Mouse (Mus musculus) liver, embryonic 13.5 days (tissue): Measurements from ENCODE around the gene Fut1. TPM values are rescaled to one million over a fixed set of nuclear protein-coding genes. Genes with fewer than 3 reads are reported as not detected.

Source experiments
- ATAC-seq: fragments of 200-750 bp; cut with Nextera tagmentation; 2 replicates; pipeline ENCODE4 v1.8.0; 2017; ENCODE audit warnings: low read depth, mild to moderate bottlenecking, moderate number of reproducible peaks, moderate library complexity
- DNase-seq: peaks from one replicate; pipeline ENCODE4 v3.0.0; 2022
- H3K27ac ChIP-seq: fragments of 300-500 bp; sonication (generic); 2 replicates; pipeline ENCODE4 v1.5.1; 2015; ENCODE audit warnings: moderate library complexity, mild to moderate bottlenecking, inconsistent platforms
- H3K27me3 ChIP-seq: fragments of 300-500 bp; sonication (generic); 2 replicates; pipeline ENCODE4 v1.6.1; 2015; ENCODE audit warnings: mild to moderate bottlenecking, inconsistent platforms
- H3K36me3 ChIP-seq: fragments of 300-500 bp; sonication (generic); 2 replicates; pipeline ENCODE4 v1.6.1; 2015; ENCODE audit warnings: mild to moderate bottlenecking, inconsistent platforms
- H3K4me1 ChIP-seq: fragments of 300-500 bp; sonication (generic); replicated peaks from 2 replicates; pipeline ENCODE4 v1.6.1; 2015; ENCODE audit warnings: inconsistent platforms
- H3K4me2 ChIP-seq: fragments of 300-500 bp; sonication (generic); 2 replicates; pipeline ENCODE4 v1.6.1; 2015; ENCODE audit warnings: inconsistent platforms, mild to moderate bottlenecking, moderate library complexity
- H3K4me3 ChIP-seq: fragments of 300-500 bp; sonication (generic); replicated peaks from 2 replicates; pipeline ENCODE4 v1.5.1; 2015; ENCODE audit warnings: mild to moderate bottlenecking, inconsistent platforms
- H3K9ac ChIP-seq: fragments of 300-500 bp; sonication (generic); 2 replicates; pipeline ENCODE4 v1.6.1; 2015; ENCODE audit warnings: mild to moderate bottlenecking, inconsistent platforms
- H3K9me3 ChIP-seq: fragments of 300-500 bp; sonication (generic); replicated peaks from 2 replicates; pipeline ENCODE4 v1.6.1; 2016; ENCODE audit warnings: inconsistent platforms
- WGBS: fragments of 180-500 bp; shearing (Covaris S2); methylation state at CpG from one replicate; pipeline ENCODE4 v1.1.7; 2015; ENCODE audit not compliant: insufficient replicate concordance; 5-methylcytosine and 5-hydroxymethylcytosine counted together
- polyA plus RNA-seq: library from polyadenylated mRNA; unstranded; fragments of >200 nt; fragmentation: Nextera tagmentation; extraction: Ambion mirVana; gene quantifications from 2 replicates; pipeline ENCODE4 v1.2.1, GENCODE M21; 2015

Gene Fut1
- polyA plus RNA-seq, 1 experiment from 2014 or later, result not detected

- Histone ChIP-seq H3K27me3 (no peaks in the 10 kb centered on the region), H3K9me3 (no peaks in the 10 kb centered on the region), H3K9ac (peak overlapping the region; percentile 44), H3K27ac (no peak overlapping the region), H3K4me1 (peaks cover 22% of the 10 kb centered on the region), H3K4me3 (peak overlapping the region; percentile 50), H3K36me3 (peaks cover 34% of the 10 kb centered on the region), H3K4me2 (peak overlapping the region; percentile 62)
- WGBS, result 7% methylated on average over 19 of the region's 19 CpGs
- peak; percentile 77 for DNase-seq
- ATAC-seq, result peak; percentile 88
Observed at GRCm38 (mm10) chr7:45589173-45589572, 27.9 kb upstream of the Fut1 start.

GRCm38 (mm10) chr7:45589898-45590297 is 27.2 kb upstream of the Fut1 start:
- Histone ChIP-seq H3K4me2 (no peak overlapping the region), H3K36me3 (peaks cover 28% of the 10 kb centered on the region), H3K27me3 (no peaks in the 10 kb centered on the region), H3K9me3 (no peaks in the 10 kb centered on the region), H3K27ac (no peak overlapping the region; the same call in 1 of the 2 replicates), H3K9ac (no peak overlapping the region), H3K4me1 (peaks cover 24% of the 10 kb centered on the region), H3K4me3 (no peak overlapping the region)
- WGBS, result 81% methylated on average over 5 of the region's 5 CpGs
- ATAC-seq (no peak), DNase-seq (no peak)

- H3K4me2 ChIP-seq, result no peak overlapping the region
- no peak overlapping the region for H3K4me3 ChIP-seq
- H3K36me3 ChIP-seq, result peaks cover 19% of the 10 kb centered on the region
- no peak for DNase-seq
- H3K27me3 ChIP-seq, result no peaks in the 10 kb centered on the region
- H3K27ac ChIP-seq, result no peak overlapping the region
- no peaks in the 10 kb centered on the region for H3K9me3 ChIP-seq
- 51% methylated on average over 3 of the region's 3 CpGs for WGBS
- ATAC-seq, result no peak
- H3K9ac ChIP-seq, result no peak overlapping the region
- peaks cover 24% of the 10 kb centered on the region for H3K4me1 ChIP-seq
Observed at GRCm38 (mm10) chr7:45590874-45591273, 26.2 kb upstream of the Fut1 start.

GRCm38 (mm10) chr7:45591880-45592279 is 25.2 kb upstream of the Fut1 start:
- 47% methylated on average over 7 of the region's 7 CpGs for WGBS

GRCm38 (mm10) chr7:45593118-45593815 is 23.8 kb upstream of the Fut1 start:
- 21% methylated on average over 10 of the region's 10 CpGs for WGBS
- Histone ChIP-seq H3K9me3 (no peaks in the 10 kb centered on the region), H3K4me1 (peaks cover 24% of the 10 kb centered on the region), H3K9ac (no peak overlapping the region), H3K36me3 (no peaks in the 10 kb centered on the region), H3K27me3 (no peaks in the 10 kb centered on the region), H3K4me2 (no peak overlapping the region), H3K27ac (no peak overlapping the region), H3K4me3 (no peak overlapping the region)
- ATAC-seq (no peak), DNase-seq (peak; percentile 59)

More at GRCm38 (mm10) chr7:45591880-45592279, 25.2 kb upstream of the Fut1 start:
- Histone ChIP-seq H3K9ac (no peak overlapping the region), H3K36me3 (peaks cover 10% of the 10 kb centered on the region; the same call in 1 of the 2 replicates), H3K4me3 (no peak overlapping the region), H3K9me3 (no peaks in the 10 kb centered on the region), H3K4me1 (peaks cover 24% of the 10 kb centered on the region), H3K27ac (no peak overlapping the region), H3K27me3 (no peaks in the 10 kb centered on the region), H3K4me2 (no peak overlapping the region)
- no peak for DNase-seq
- ATAC-seq, result no peak

- H3K36me3 ChIP-seq, result no peaks in the 10 kb centered on the region
- no peak overlapping the region for H3K27ac ChIP-seq
- 69% methylated on average over 4 of the region's 4 CpGs for WGBS
- H3K4me2 ChIP-seq, result no peak overlapping the region
- no peaks in the 10 kb centered on the region for H3K9me3 ChIP-seq
- no peaks in the 10 kb centered on the region for H3K27me3 ChIP-seq
- H3K4me3 ChIP-seq, result no peak overlapping the region
- H3K4me1 ChIP-seq, result peaks cover 18% of the 10 kb centered on the region
- no peak overlapping the region for H3K9ac ChIP-seq
- ATAC-seq (no peak), DNase-seq (no peak)
Observed at GRCm38 (mm10) chr7:45595176-45595575, 21.9 kb upstream of the Fut1 start.

GRCm38 (mm10) chr7:45596107-45596506 is 21.0 kb upstream of the Fut1 start:
- 31% methylated on average over 1 of the region's 1 CpGs for WGBS

GRCm38 (mm10) chr7:45597013-45597412 is 20.1 kb upstream of the Fut1 start:
- Histone ChIP-seq H3K9ac (no peak overlapping the region), H3K4me3 (no peak overlapping the region), H3K4me2 (no peak overlapping the region), H3K4me1 (peaks cover 16% of the 10 kb centered on the region), H3K27me3 (no peaks in the 10 kb centered on the region), H3K27ac (no peak overlapping the region), H3K36me3 (no peaks in the 10 kb centered on the region), H3K9me3 (no peaks in the 10 kb centered on the region)
- WGBS, result 69% methylated on average over 5 of the region's 5 CpGs
- no peak for DNase-seq
- no peak for ATAC-seq

More at GRCm38 (mm10) chr7:45596107-45596506, 21.0 kb upstream of the Fut1 start:
- ATAC-seq (no peak), DNase-seq (no peak)
- H3K27ac ChIP-seq, result no peak overlapping the region
- no peak overlapping the region for H3K4me3 ChIP-seq
- H3K4me1 ChIP-seq, result peaks cover 18% of the 10 kb centered on the region
- H3K4me2 ChIP-seq, result no peak overlapping the region
- H3K27me3 ChIP-seq, result no peaks in the 10 kb centered on the region
- no peaks in the 10 kb centered on the region for H3K36me3 ChIP-seq
- no peak overlapping the region for H3K9ac ChIP-seq
- no peaks in the 10 kb centered on the region for H3K9me3 ChIP-seq

GRCm38 (mm10) chr7:45597527-45597926 is 19.6 kb upstream of the Fut1 start:
- H3K4me2 ChIP-seq, result no peak overlapping the region
- no peaks in the 10 kb centered on the region for H3K9me3 ChIP-seq
- no peak overlapping the region for H3K27ac ChIP-seq
- no peaks in the 10 kb centered on the region for H3K27me3 ChIP-seq
- H3K4me1 ChIP-seq, result peaks cover 13% of the 10 kb centered on the region
- ATAC-seq (no peak), DNase-seq (no peak)
- H3K9ac ChIP-seq, result no peak overlapping the region
- no peak overlapping the region for H3K4me3 ChIP-seq
- 72% methylated on average over 6 of the region's 6 CpGs for WGBS
- no peaks in the 10 kb centered on the region for H3K36me3 ChIP-seq

GRCm38 (mm10) chr7:45598960-45599879 is 17.9 kb upstream of the Fut1 start:
- Histone ChIP-seq H3K27me3 (no peaks in the 10 kb centered on the region), H3K27ac (no peak overlapping the region), H3K4me3 (no peak overlapping the region), H3K4me1 (peaks cover 8% of the 10 kb centered on the region), H3K9me3 (no peaks in the 10 kb centered on the region), H3K36me3 (no peaks in the 10 kb centered on the region), H3K4me2 (no peak overlapping the region), H3K9ac (no peak overlapping the region; the same call in 1 of the 2 replicates)
- ATAC-seq (no peak), DNase-seq (no peak)
- WGBS, result 48% methylated on average over 18 of the region's 18 CpGs

GRCm38 (mm10) chr7:45605704-45606289 is 11.3 kb upstream of the Fut1 start:
- no peaks in the 10 kb centered on the region for H3K27me3 ChIP-seq
- no peak overlapping the region for H3K4me2 ChIP-seq
- no peak for DNase-seq
- no peaks in the 10 kb centered on the region for H3K9me3 ChIP-seq
- 56% methylated on average over 9 of the region's 9 CpGs for WGBS
- ATAC-seq, result no peak
- H3K4me1 ChIP-seq, result no peaks in the 10 kb centered on the region; the same call in 1 of the 2 replicates
- H3K36me3 ChIP-seq, result no peaks in the 10 kb centered on the region
- no peak overlapping the region for H3K9ac ChIP-seq
- no peak overlapping the region for H3K4me3 ChIP-seq
- no peak overlapping the region for H3K27ac ChIP-seq
